Mouse (Mus musculus) MEL (cell line): ENCODE measurements around the gene Mzt1.

ENCODE experiments used
- CHD1 ChIP-seq: IDR thresholded peaks from 2 replicates; pipeline ENCODE4 v1.6.1; 2012; ENCODE audit warnings: low read depth, mild to moderate bottlenecking, inconsistent platforms, low read length, improper control_type of control experiment
- CTCF ChIP-seq, 3 experiments: IDR thresholded peaks in 2 of 3; conservative IDR thresholded peaks in 1 of 3; 2 replicates each; pipeline ENCODE4 v1.5.1; 2011 to 2012; ENCODE audit warnings: low read length in 3 of 3, low read depth in 2 of 3, mild to moderate bottlenecking in 2 of 3, improper control_type of control experiment in 1 of 3, inconsistent platforms in 1 of 3, mixed read lengths in 1 of 3, moderate library complexity in 1 of 3; ENCODE audit not compliant: control insufficient read depth in 1 of 3, insufficient read depth in 1 of 3, poor library complexity in 1 of 3, severe bottlenecking in 1 of 3
- E2F4 ChIP-seq: IDR thresholded peaks from 2 replicates; pipeline ENCODE4 v1.6.1; 2011; ENCODE audit warnings: low read depth, low read length, improper control_type of control experiment, borderline replicate concordance
- EP300 ChIP-seq, 2 experiments: IDR thresholded peaks; 2 replicates each; pipeline ENCODE4 v1.6.1; 2011; ENCODE audit warnings: improper control_type of control experiment in 2 of 2, low read length in 2 of 2, low read depth in 1 of 2, mild to moderate bottlenecking in 1 of 2
- KAT2A ChIP-seq: conservative IDR thresholded peaks from 2 replicates; pipeline ENCODE4 v1.6.1; 2012; ENCODE audit warnings: low read depth, low read length, improper control_type of control experiment, inconsistent platforms
- MAZ ChIP-seq: IDR thresholded peaks from 2 replicates; pipeline ENCODE4 v1.6.1; 2012; ENCODE audit warnings: low read depth, mild to moderate bottlenecking, inconsistent platforms, low read length, improper control_type of control experiment
- MXI1 ChIP-seq: IDR thresholded peaks from 2 replicates; pipeline ENCODE4 v1.6.1; 2011; ENCODE audit warnings: mild to moderate bottlenecking, low read depth, low read length, improper control_type of control experiment
- POLR2A ChIP-seq, 2 experiments: IDR thresholded peaks; 2 replicates each; pipeline ENCODE4 v1.6.1; 2011 to 2012; ENCODE audit warnings: low read length in 2 of 2, mild to moderate bottlenecking in 2 of 2, control low read depth in 1 of 2, improper control_type of control experiment in 1 of 2, low read depth in 1 of 2, moderate library complexity in 1 of 2; ENCODE audit not compliant: control insufficient read depth in 1 of 2, insufficient read depth in 1 of 2, poor library complexity in 1 of 2
- POLR2AphosphoS5 ChIP-seq: IDR thresholded peaks from 2 replicates; pipeline ENCODE4 v1.6.1; 2012; ENCODE audit warnings: low read depth, borderline replicate concordance, mild to moderate bottlenecking, inconsistent platforms, low read length, moderate library complexity, mixed read lengths
- RAD21 ChIP-seq: IDR thresholded peaks from 2 replicates; pipeline ENCODE4 v1.6.1; 2011; ENCODE audit warnings: mild to moderate bottlenecking, low read depth, low read length, improper control_type of control experiment
- SIN3A ChIP-seq: IDR thresholded peaks from 2 replicates; pipeline ENCODE4 v1.6.1; 2012; ENCODE audit warnings: low read length, improper control_type of control experiment, inconsistent platforms

GRCm38 (mm10) chr14:98989818-98990217 lies 56.1 kb downstream of the Mzt1 start:
- TF ChIP-seq RAD21 (no peak), E2F4 (no peak), KAT2A (no peak), CTCF (IDR thresholded peaks at IDR 0.05 in 2 of 3, conservative IDR thresholded peaks at IDR 0.05 in 1 of 3; ENCODE audit: control insufficient read depth in 1 of 3, insufficient read depth in 1 of 3, low read depth in 2 of 3, low read length in 3 of 3, poor library complexity in 1 of 3, severe bottlenecking in 1 of 3) (no peak), SIN3A (no peak), POLR2A (IDR thresholded peaks at IDR 0.05; ENCODE audit: control insufficient read depth in 1 of 2, insufficient read depth in 1 of 2, low read depth in 1 of 2, low read length in 2 of 2, poor library complexity in 1 of 2) (no peak), EP300 (IDR thresholded peaks at IDR 0.05; ENCODE audit: low read depth in 1 of 2, low read length in 2 of 2) (no peak), MXI1 (no peak), CHD1 (no peak), POLR2AphosphoS5 (no peak), MAZ (no peak)
